Mouse (Mus musculus): Measurements from ENCODE around the gene Slc35a3. TPM values are rescaled to one million over a fixed set of nuclear protein-coding genes. Genes with fewer than 3 reads are reported as not detected.
"Not testable (repeated sequence)": the region's sequence is repeated elsewhere in the genome, so short reads cannot be mapped to it uniquely, and the experiment has no call there.

Slc35a3 gene
- polyA plus RNA-seq, 1 experiment from 2014 or later: 4.6 TPM

- not testable (repeated sequence) for H3K36me3 ChIP-seq (ENCODE audit: control insufficient read depth, insufficient read depth, low read length); H3K27ac ChIP-seq (ENCODE audit: low read depth, low read length); H3K4me2 ChIP-seq (ENCODE audit: low read length); DNase-seq (ENCODE audit: low spot score); H3K4me3 ChIP-seq (ENCODE audit: low read depth, low read length); ATAC-seq; H3K9me3 ChIP-seq (replicated peaks; ENCODE audit: control insufficient read depth, low read length); H3K9ac ChIP-seq (ENCODE audit: low read length); H3K27me3 ChIP-seq (replicated peaks; ENCODE audit: control insufficient read depth, insufficient read depth, low read length)
- 92% methylated on average over 9 of the region's 9 CpGs for WGBS
- peaks cover 10% of the 10 kb centered on the region for H3K4me1 ChIP-seq (ENCODE audit: control insufficient read depth, insufficient read depth, low read length)
Observed at GRCm38 (mm10) chr3:116664281-116664680, 48.4 kb downstream of the Slc35a3 start.

GRCm38 (mm10) chr3:116662463-116662863 lies 50.2 kb downstream of the Slc35a3 start, which contains the start of gene Mfsd14a:
Mfsd14a (minus strand) TSS chr3:116662677.
- Histone ChIP-seq H3K36me3 (ENCODE audit: control insufficient read depth, insufficient read depth, low read length) (no peaks in the 10 kb centered on the region), H3K27me3 (replicated peaks; ENCODE audit: control insufficient read depth, insufficient read depth, low read length) (no peaks in the 10 kb centered on the region), H3K9ac (ENCODE audit: low read length) (peak within 1 kb of the TSS; percentile 98), H3K27ac (ENCODE audit: low read depth, low read length) (peak within 1 kb of the TSS; percentile 94), H3K4me2 (ENCODE audit: low read length) (peak within 1 kb of the TSS; percentile 63), H3K4me3 (ENCODE audit: low read depth, low read length) (peak within 1 kb of the TSS; percentile 97), H3K9me3 (replicated peaks; ENCODE audit: control insufficient read depth, low read length) (no peaks in the 10 kb centered on the region), H3K4me1 (ENCODE audit: control insufficient read depth, insufficient read depth, low read length) (peaks cover 17% of the 10 kb centered on the region)
- DNase-seq (ENCODE audit: low spot score) (peak; percentile 96), ATAC-seq (peak; percentile 99)
- under 1% methylated on average over 39 of the region's 39 CpGs for WGBS

GRCm38 (mm10) chr3:116661870-116662414 lies 50.7 kb downstream of the Slc35a3 start:
- WGBS: under 1% methylated on average over 52 of the region's 68 CpGs

GRCm38 (mm10) chr3:116661288-116661869 lies 51.3 kb downstream of the Slc35a3 start:
- WGBS: 7% methylated on average over 16 of the region's 16 CpGs
- ATAC-seq (no peak), DNase-seq (ENCODE audit: low spot score) (peak; percentile 22)
- Histone ChIP-seq H3K9ac (ENCODE audit: low read length) (peak overlapping the region; percentile 98), H3K9me3 (replicated peaks; ENCODE audit: control insufficient read depth, low read length) (no peaks in the 10 kb centered on the region), H3K27ac (ENCODE audit: low read depth, low read length) (peak overlapping the region; percentile 94), H3K4me3 (ENCODE audit: low read depth, low read length) (peak overlapping the region; percentile 97), H3K4me2 (ENCODE audit: low read length) (peak overlapping the region; percentile 63), H3K4me1 (ENCODE audit: control insufficient read depth, insufficient read depth, low read length) (peaks cover 17% of the 10 kb centered on the region), H3K27me3 (replicated peaks; ENCODE audit: control insufficient read depth, insufficient read depth, low read length) (no peaks in the 10 kb centered on the region), H3K36me3 (ENCODE audit: control insufficient read depth, insufficient read depth, low read length) (no peaks in the 10 kb centered on the region)

More at GRCm38 (mm10) chr3:116661870-116662414, 50.7 kb downstream of the Slc35a3 start:
- peaks cover 17% of the 10 kb centered on the region for H3K4me1 ChIP-seq (ENCODE audit: control insufficient read depth, insufficient read depth, low read length)
- DNase-seq (ENCODE audit: low spot score): peak; percentile 41
- no peaks in the 10 kb centered on the region for H3K9me3 ChIP-seq (replicated peaks; ENCODE audit: control insufficient read depth, low read length)
- peak overlapping the region; percentile 63 for H3K4me2 ChIP-seq (ENCODE audit: low read length)
- no peaks in the 10 kb centered on the region for H3K27me3 ChIP-seq (replicated peaks; ENCODE audit: control insufficient read depth, insufficient read depth, low read length)
- peak overlapping the region; percentile 97 for H3K4me3 ChIP-seq (ENCODE audit: low read depth, low read length)
- no peaks in the 10 kb centered on the region for H3K36me3 ChIP-seq (ENCODE audit: control insufficient read depth, insufficient read depth, low read length)
- H3K9ac ChIP-seq (ENCODE audit: low read length): peak overlapping the region; percentile 98
- H3K27ac ChIP-seq (ENCODE audit: low read depth, low read length): peak overlapping the region; percentile 94
- ATAC-seq: peak; percentile 84

- no peak overlapping the region for H3K4me3 ChIP-seq (ENCODE audit: low read depth, low read length)
- DNase-seq (ENCODE audit: low spot score): no peak
- WGBS: 85% methylated on average over 13 of the region's 13 CpGs
- peak overlapping the region; percentile 7; the same call in 1 of the 2 replicates for H3K4me2 ChIP-seq (ENCODE audit: low read length)
- no peak overlapping the region for H3K9ac ChIP-seq (ENCODE audit: low read length)
- H3K9me3 ChIP-seq (replicated peaks; ENCODE audit: control insufficient read depth, low read length): no peaks in the 10 kb centered on the region
- H3K36me3 ChIP-seq (ENCODE audit: control insufficient read depth, insufficient read depth, low read length): no peaks in the 10 kb centered on the region
- no peak for ATAC-seq
- no peaks in the 10 kb centered on the region for H3K27me3 ChIP-seq (replicated peaks; ENCODE audit: control insufficient read depth, insufficient read depth, low read length)
- H3K27ac ChIP-seq (ENCODE audit: low read depth, low read length): no peak overlapping the region
- H3K4me1 ChIP-seq (ENCODE audit: control insufficient read depth, insufficient read depth, low read length): peaks cover 17% of the 10 kb centered on the region
Observed at GRCm38 (mm10) chr3:116659856-116660430, 52.7 kb downstream of the Slc35a3 start.

GRCm38 (mm10) chr3:116658928-116659565 lies 53.6 kb downstream of the Slc35a3 start:
- no peak for ATAC-seq
- no peak for DNase-seq (ENCODE audit: low spot score)
- H3K4me1 ChIP-seq (ENCODE audit: control insufficient read depth, insufficient read depth, low read length): peaks cover 17% of the 10 kb centered on the region
- H3K27ac ChIP-seq (ENCODE audit: low read depth, low read length): no peak overlapping the region
- H3K4me3 ChIP-seq (ENCODE audit: low read depth, low read length): no peak overlapping the region
- WGBS: 57% methylated on average over 15 of the region's 15 CpGs
- no peaks in the 10 kb centered on the region for H3K9me3 ChIP-seq (replicated peaks; ENCODE audit: control insufficient read depth, low read length)
- no peaks in the 10 kb centered on the region for H3K36me3 ChIP-seq (ENCODE audit: control insufficient read depth, insufficient read depth, low read length)
- no peak overlapping the region for H3K9ac ChIP-seq (ENCODE audit: low read length)
- H3K4me2 ChIP-seq (ENCODE audit: low read length): no peak overlapping the region
- H3K27me3 ChIP-seq (replicated peaks; ENCODE audit: control insufficient read depth, insufficient read depth, low read length): no peaks in the 10 kb centered on the region

GRCm38 (mm10) chr3:116656184-116656965 lies 56.3 kb downstream of the Slc35a3 start:
- H3K27ac ChIP-seq (ENCODE audit: low read depth, low read length): no peak overlapping the region
- no peaks in the 10 kb centered on the region for H3K36me3 ChIP-seq (ENCODE audit: control insufficient read depth, insufficient read depth, low read length)
- ATAC-seq: no peak
- no peaks in the 10 kb centered on the region for H3K27me3 ChIP-seq (replicated peaks; ENCODE audit: control insufficient read depth, insufficient read depth, low read length)
- H3K4me3 ChIP-seq (ENCODE audit: low read depth, low read length): no peak overlapping the region
- peaks cover 22% of the 10 kb centered on the region for H3K4me1 ChIP-seq (ENCODE audit: control insufficient read depth, insufficient read depth, low read length)
- DNase-seq (ENCODE audit: low spot score): no peak
- no peaks in the 10 kb centered on the region for H3K9me3 ChIP-seq (replicated peaks; ENCODE audit: control insufficient read depth, low read length)
- H3K4me2 ChIP-seq (ENCODE audit: low read length): no peak overlapping the region
- WGBS: 86% methylated on average over 7 of the region's 7 CpGs
- H3K9ac ChIP-seq (ENCODE audit: low read length): no peak overlapping the region

- 95% methylated on average over 10 of the region's 11 CpGs for WGBS
- H3K36me3 ChIP-seq (ENCODE audit: control insufficient read depth, insufficient read depth, low read length); DNase-seq (ENCODE audit: low spot score); H3K4me1 ChIP-seq (ENCODE audit: control insufficient read depth, insufficient read depth, low read length); H3K27ac ChIP-seq (ENCODE audit: low read depth, low read length); H3K4me2 ChIP-seq (ENCODE audit: low read length); H3K27me3 ChIP-seq (replicated peaks; ENCODE audit: control insufficient read depth, insufficient read depth, low read length); ATAC-seq; H3K4me3 ChIP-seq (ENCODE audit: low read depth, low read length); H3K9ac ChIP-seq (ENCODE audit: low read length); H3K9me3 ChIP-seq (replicated peaks; ENCODE audit: control insufficient read depth, low read length): not testable (repeated sequence)
Observed at GRCm38 (mm10) chr3:116654051-116654450, 58.6 kb downstream of the Slc35a3 start.

Data from forebrain, embryonic 14.5 days (tissue).